Mouse (Mus musculus): ENCODE data around the gene Rcbtb2.

DNA sequence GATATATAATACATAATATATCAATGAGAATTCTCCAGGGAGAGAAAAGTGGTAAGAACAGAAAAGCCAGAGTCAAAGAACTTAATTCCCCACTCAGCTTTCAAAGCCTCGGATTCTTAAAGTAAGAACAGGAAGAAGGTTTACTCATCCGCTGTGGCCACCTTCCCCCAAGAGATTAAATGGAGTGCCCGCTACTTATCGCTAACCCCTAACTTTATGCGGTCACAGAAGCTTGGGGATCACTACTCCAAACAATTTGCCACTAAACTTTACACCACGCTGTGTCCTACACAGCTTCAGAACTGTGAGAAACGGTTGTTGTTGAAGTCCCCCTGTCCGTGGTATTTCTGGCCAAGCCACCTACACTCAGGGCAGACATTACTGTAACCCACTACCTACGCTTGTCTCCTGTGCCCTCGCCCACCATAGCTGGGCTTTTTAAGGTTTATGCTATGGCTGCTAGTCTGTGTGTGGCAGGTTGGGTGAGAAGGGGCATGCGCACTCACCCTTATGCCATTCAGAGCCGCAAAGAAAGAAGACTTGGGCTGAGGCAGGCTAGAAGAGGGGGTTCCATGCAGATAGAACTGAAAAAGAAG lies 20.5 kb upstream of the Rcbtb2 start:
- TF ChIP-seq TAL1 (IDR thresholded peaks at IDR 0.05; ENCODE audit: low read length) (no peak), GATA1 (IDR thresholded peaks at IDR 0.05; ENCODE audit: low read length) (no peak)

Data from erythroblast, embryonic 14.5 days (primary cell).